Mouse (Mus musculus) CH12.LX (cell line): ENCODE data around the gene Prkca. TPM values are rescaled to one million over a fixed set of nuclear protein-coding genes. Genes with fewer than 3 reads are reported as not detected.

Experiments
- DNase-seq: peaks from one replicate; pipeline ENCODE4 v3.0.0-alpha.2; 2013; ENCODE audit errors: extremely low read depth
- H3K27ac ChIP-seq: 2 replicates; pipeline ENCODE4 v1.5.1; 2012; ENCODE audit warnings: low read depth, mild to moderate bottlenecking, control low read depth, moderate library complexity; ENCODE audit not compliant: insufficient read depth
- H3K27me3 ChIP-seq: replicated peaks from 2 replicates; pipeline ENCODE3; 2012; ENCODE audit warnings: inconsistent platforms
- H3K36me3 ChIP-seq, 2 experiments: replicated peaks in 1 of 2; 2 replicates each; pipeline versions ENCODE3 to v1.6.1; 2012; ENCODE audit warnings: inconsistent platforms in 1 of 2, low read length in 1 of 2, mild to moderate bottlenecking in 1 of 2, mixed read lengths in 1 of 2, moderate library complexity in 1 of 2; ENCODE audit not compliant: control insufficient read depth in 1 of 2, insufficient read depth in 1 of 2
- H3K4me1 ChIP-seq, 2 experiments: 2 replicates each; pipeline ENCODE4 v1.6.1; 2012; ENCODE audit warnings: inconsistent platforms in 1 of 2, moderate library complexity in 1 of 2; ENCODE audit not compliant: insufficient read depth in 2 of 2, control insufficient read depth in 1 of 2
- H3K4me2 ChIP-seq: 2 replicates; pipeline ENCODE4 v1.6.1; 2012; ENCODE audit warnings: low read depth, mild to moderate bottlenecking, control low read depth; ENCODE audit not compliant: poor library complexity, insufficient read depth, severe bottlenecking
- H3K4me3 ChIP-seq, 3 experiments: fragments of 150-350 bp in 1 of 3; sonication (generic) in 1 of 3; replicated peaks in 1 of 3; 2 replicates each; pipeline versions ENCODE3 to v1.5.1; 2011 to 2012; ENCODE audit warnings: low read depth in 2 of 3, low read length in 2 of 3, mild to moderate bottlenecking in 2 of 3, moderate library complexity in 2 of 3, control low read depth in 1 of 3, improper control_type of control experiment in 1 of 3, inconsistent platforms in 1 of 3, mixed read lengths in 1 of 3; ENCODE audit not compliant: poor library complexity in 1 of 3
- H3K79me2 ChIP-seq: replicated peaks from 2 replicates; pipeline ENCODE4 v1.6.1; 2012; ENCODE audit warnings: mild to moderate bottlenecking, moderate library complexity; ENCODE audit not compliant: control insufficient read depth, poor library complexity, insufficient read depth, severe bottlenecking; ENCODE audit errors: extremely low read depth
- H3K9ac ChIP-seq: 2 replicates; pipeline ENCODE4 v1.6.1; 2012; ENCODE audit warnings: low read depth, mild to moderate bottlenecking, control low read depth, moderate library complexity; ENCODE audit not compliant: insufficient read depth
- H3K9me3 ChIP-seq: replicated peaks from 2 replicates; pipeline ENCODE3; 2012; ENCODE audit warnings: low read length, inconsistent platforms, mixed read lengths
- BHLHE40 ChIP-seq: IDR thresholded peaks from 2 replicates; pipeline ENCODE4 v1.6.1; 2011; ENCODE audit warnings: mild to moderate bottlenecking, low read depth, low read length, improper control_type of control experiment
- CHD1 ChIP-seq: IDR thresholded peaks from 2 replicates; pipeline ENCODE4 v1.6.1; 2012; ENCODE audit warnings: low read depth, low read length, improper control_type of control experiment, inconsistent platforms
- CHD2 ChIP-seq: IDR thresholded peaks from 2 replicates; pipeline ENCODE4 v1.6.1; 2011; ENCODE audit warnings: low read length, improper control_type of control experiment
- CTCF ChIP-seq, 2 experiments: IDR thresholded peaks in 1 of 2; conservative IDR thresholded peaks in 1 of 2; 2 replicates each; pipeline ENCODE4 v1.5.1; 2011 to 2012; ENCODE audit warnings: low read depth in 2 of 2, low read length in 2 of 2, improper control_type of control experiment in 1 of 2, inconsistent platforms in 1 of 2, mild to moderate bottlenecking in 1 of 2, moderate library complexity in 1 of 2
- E2F4 ChIP-seq: IDR thresholded peaks from 2 replicates; pipeline ENCODE4 v1.6.1; 2011; ENCODE audit warnings: low read depth, low read length, improper control_type of control experiment; ENCODE audit not compliant: insufficient replicate concordance
- ELF1 ChIP-seq: IDR thresholded peaks from 2 replicates; pipeline ENCODE4 v1.6.1; 2014; ENCODE audit warnings: low read depth, mild to moderate bottlenecking, inconsistent platforms, low read length, improper control_type of control experiment
- EP300 ChIP-seq: IDR thresholded peaks from 2 replicates; pipeline ENCODE4 v1.6.1; 2011; ENCODE audit warnings: low read length, improper control_type of control experiment
- ETS1 ChIP-seq: conservative IDR thresholded peaks from 2 replicates; pipeline ENCODE4 v1.6.1; 2012; ENCODE audit warnings: low read depth, mild to moderate bottlenecking, inconsistent platforms, low read length, improper control_type of control experiment, moderate library complexity
- GABPA ChIP-seq: IDR thresholded peaks from 2 replicates; pipeline ENCODE4 v1.6.1; 2012; ENCODE audit warnings: low read depth, low read length, improper control_type of control experiment, inconsistent platforms; ENCODE audit not compliant: insufficient replicate concordance
- HCFC1 ChIP-seq: IDR thresholded peaks from 2 replicates; pipeline ENCODE4 v1.6.1; 2012; ENCODE audit warnings: low read depth, mild to moderate bottlenecking, inconsistent platforms, low read length, improper control_type of control experiment
- IRF4 ChIP-seq: IDR thresholded peaks from 2 replicates; pipeline ENCODE4 v1.6.1; 2014; ENCODE audit warnings: low read depth, mild to moderate bottlenecking, inconsistent platforms, low read length, improper control_type of control experiment
- JUND ChIP-seq: conservative IDR thresholded peaks from 2 replicates; pipeline ENCODE4 v1.6.1; 2011; ENCODE audit warnings: low read depth, low read length, improper control_type of control experiment
- KAT2A ChIP-seq: IDR thresholded peaks from 2 replicates; pipeline ENCODE4 v1.6.1; 2012; ENCODE audit warnings: low read length, improper control_type of control experiment, inconsistent platforms; ENCODE audit not compliant: insufficient replicate concordance
- MAFK ChIP-seq: IDR thresholded peaks from 2 replicates; pipeline ENCODE4 v1.6.1; 2011; ENCODE audit warnings: low read length, improper control_type of control experiment; ENCODE audit not compliant: insufficient replicate concordance
- MEF2A ChIP-seq: IDR thresholded peaks from 2 replicates; pipeline ENCODE4 v1.6.1; 2014; ENCODE audit warnings: low read depth, mild to moderate bottlenecking, inconsistent platforms, low read length, improper control_type of control experiment, borderline replicate concordance
- MYC ChIP-seq: IDR thresholded peaks from 2 replicates; pipeline ENCODE4 v1.6.1; 2011; ENCODE audit warnings: low read depth, mild to moderate bottlenecking, improper control_type of control experiment, low read length
- NELFE ChIP-seq: IDR thresholded peaks from 2 replicates; pipeline ENCODE4 v1.6.1; 2011; ENCODE audit warnings: low read depth, low read length, improper control_type of control experiment
- NRF1 ChIP-seq: IDR thresholded peaks from 2 replicates; pipeline ENCODE4 v1.6.1; 2014; ENCODE audit warnings: low read depth, mild to moderate bottlenecking, inconsistent platforms, low read length, improper control_type of control experiment, moderate library complexity
- PAX5 ChIP-seq: IDR thresholded peaks from 2 replicates; pipeline ENCODE4 v1.6.1; 2012; ENCODE audit warnings: low read length, inconsistent platforms, mixed read lengths
- POLR2A ChIP-seq: IDR thresholded peaks from 2 replicates; pipeline ENCODE4 v1.6.1; 2011; ENCODE audit warnings: low read depth, mild to moderate bottlenecking, improper control_type of control experiment, low read length
- POLR2AphosphoS2 ChIP-seq: IDR thresholded peaks from 2 replicates; pipeline ENCODE4 v1.6.1; 2011; ENCODE audit warnings: low read depth, low read length, improper control_type of control experiment
- RAD21 ChIP-seq: IDR thresholded peaks from 2 replicates; pipeline ENCODE4 v1.6.1; 2011; ENCODE audit warnings: low read depth, mild to moderate bottlenecking, low read length, improper control_type of control experiment, moderate library complexity
- RCOR1 ChIP-seq: conservative IDR thresholded peaks from 2 replicates; pipeline ENCODE4 v1.6.1; 2012; ENCODE audit warnings: low read depth, mild to moderate bottlenecking, inconsistent platforms, low read length, improper control_type of control experiment
- SMC3 ChIP-seq: IDR thresholded peaks from 2 replicates; pipeline ENCODE4 v1.6.1; 2011; ENCODE audit warnings: low read depth, low read length, improper control_type of control experiment
- TBP ChIP-seq: conservative IDR thresholded peaks from 2 replicates; pipeline ENCODE4 v1.6.1; 2011; ENCODE audit warnings: low read depth, low read length, improper control_type of control experiment
- TCF12 ChIP-seq: IDR thresholded peaks from 2 replicates; pipeline ENCODE4 v1.6.1; 2014; ENCODE audit warnings: low read depth, mild to moderate bottlenecking, inconsistent platforms, low read length, improper control_type of control experiment
- UBTF ChIP-seq: IDR thresholded peaks from 2 replicates; pipeline ENCODE4 v1.6.1; 2012; ENCODE audit warnings: low read depth, mild to moderate bottlenecking, inconsistent platforms, low read length, improper control_type of control experiment, moderate library complexity
- USF1 ChIP-seq: IDR thresholded peaks from 2 replicates; pipeline ENCODE4 v1.6.1; 2014; ENCODE audit warnings: low read depth, mild to moderate bottlenecking, inconsistent platforms, low read length, improper control_type of control experiment
- USF2 ChIP-seq: conservative IDR thresholded peaks from 2 replicates; pipeline ENCODE4 v1.6.1; 2011; ENCODE audit warnings: low read depth, low read length, improper control_type of control experiment
- ZKSCAN1 ChIP-seq: IDR thresholded peaks from 2 replicates; pipeline ENCODE4 v1.6.1; 2012; ENCODE audit warnings: low read depth, inconsistent platforms, low read length, improper control_type of control experiment, borderline replicate concordance
- ZNF384 ChIP-seq: IDR thresholded peaks from 2 replicates; pipeline ENCODE4 v1.6.1; 2012; ENCODE audit warnings: low read depth, low read length, improper control_type of control experiment, inconsistent platforms
- dilution Hi-C: fragments of 300-500 bp; cut with MboI; formaldehyde crosslinking; loops from 2 replicates; pipeline ENCODE4 v1.14.3; 2020; ENCODE audit warnings: low sequenced_read_pairs; ENCODE audit not compliant: extremely low pct_unique_long_range_greater_than_20kb, extremely low pct_ligation_motif_present
- in situ Hi-C: fragments of 300-500 bp; cut with MboI; formaldehyde crosslinking; loops from 3 replicates; pipeline ENCODE4 v1.14.3; 2019; ENCODE audit warnings: low sequenced_read_pairs, low pct_ligation_motif_present, low pct_unique_long_range_greater_than_20kb, mixed read lengths
- polyA plus RNA-seq: library from polyadenylated mRNA; unstranded; fragments of >175 nt; gene quantifications from 2 replicates; pipeline ENCODE4 v1.2.1, GENCODE M21; 2012; ENCODE audit warnings: low read depth; ENCODE audit not compliant: insufficient read length
- total RNA-seq, 2 experiments: library from RNA; depleted of rRNA; stranded (reverse); fragments of 300-350 nt in 1 of 2; fragments of >200 nt in 1 of 2; gene quantifications; 2 replicates each; pipeline ENCODE4 v1.2.3; 2012 to 2014

The Prkca gene
- total and polyA plus RNA-seq, 3 experiments, result 40.0 to 107 (median 43.7) TPM

DNA sequence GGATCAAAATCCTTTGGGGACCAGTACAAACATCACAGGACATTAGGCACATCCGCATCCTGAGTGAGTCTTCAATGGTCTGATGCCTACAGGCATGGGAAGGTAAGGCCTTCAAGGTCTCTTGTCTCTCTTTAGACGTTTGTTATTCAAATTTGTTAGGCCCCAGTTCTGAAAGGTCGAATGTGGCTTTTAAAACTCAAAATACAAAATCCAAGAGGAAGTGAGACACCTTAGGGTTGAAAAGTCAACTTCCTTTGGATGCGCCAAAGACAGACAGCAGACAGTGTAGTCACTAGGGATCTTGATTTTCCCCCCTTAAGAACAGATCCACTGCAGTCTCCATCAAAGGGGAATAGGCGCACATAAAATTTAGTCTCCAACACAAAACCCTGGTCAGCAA, 187.6 kb downstream of the Prkca start (continued):
- TF ChIP-seq IRF4 (peak; percentile 92), SMC3 (no peak; the same call in 1 of the 2 replicates), MYC (peak; percentile 63; the same call in 1 of the 2 replicates)
- TF ChIP-seq, all 38 proteins: peak for 21

GRCm38 (mm10) chr11:108155088-108155580, 188.6 kb downstream of the Prkca start:
- Histone ChIP-seq H3K9me3 (peaks cover 15% of the 10 kb centered on the region), H3K27me3 (no peaks in the 10 kb centered on the region), H3K36me3 (peaks cover 5 to 38% of the 10 kb centered on the region in 2 experiments), H3K4me2 (peak overlapping the region; percentile 42), H3K9ac (peak overlapping the region; percentile 59; the same call in 1 of the 2 replicates), H3K27ac (peak overlapping the region; percentile 83), H3K4me3 (no peak overlapping the region), H3K79me2 (peaks cover 16% of the 10 kb centered on the region), H3K4me1 (peaks cover 47 to 82% of the 10 kb centered on the region in 2 experiments)
- TF ChIP-seq CTCF (conservative IDR thresholded peaks at IDR 0.05 in 1 of 2, IDR thresholded peaks at IDR 0.05 in 1 of 2; ENCODE audit: low read depth in 2 of 2, low read length in 2 of 2) (peak in 1 of 2 experiments; percentile 15; a peak in 1 of 4 replicates), USF2 (no peak), GABPA (no peak), CHD1 (no peak), RAD21 (no peak; the same call in 1 of the 2 replicates), EP300 (peak; percentile 59; the same call in 1 of the 2 replicates), ELF1 (no peak), CHD2 (no peak), NRF1 (no peak), MEF2A (peak; percentile 64; the same call in 1 of the 2 replicates), KAT2A (no peak), RCOR1 (no peak), E2F4 (no peak), USF1 (no peak), POLR2A (peak; percentile 52), JUND (no peak), BHLHE40 (no peak), IRF4 (peak; percentile 67), TBP (peak; percentile 67; the same call in 1 of the 2 replicates), MAFK (no peak), TCF12 (peak; percentile 83), SMC3 (no peak; the same call in 1 of the 2 replicates), UBTF (no peak), ETS1 (peak; percentile 72; the same call in 1 of the 2 replicates), ZKSCAN1 (no peak), NELFE (no peak), HCFC1 (no peak), ZNF384 (no peak), PAX5 (no peak), POLR2AphosphoS2 (no peak)
- peak; percentile 84 for DNase-seq
- in situ Hi-C loops (loop anchor here (5.0 kb wide), 1 partner anchor 47 kb away; no protein-coding TSS in a partner anchor), dilution Hi-C loops (no loop called here)
